Mouse (Mus musculus) neural tube, embryonic 11.5 days (tissue): Measurements from ENCODE around the gene Ces1e. TPM values are rescaled to one million over a fixed set of nuclear protein-coding genes. Genes with fewer than 3 reads are reported as not detected.
"Not testable (repeated sequence)": the region's sequence is repeated elsewhere in the genome, so short reads cannot be mapped to it uniquely, and the experiment has no call there.

ENCODE experiments used
- ATAC-seq: fragments of 200-750 bp; cut with Nextera tagmentation; 2 replicates; pipeline ENCODE4 v1.8.0; 2017; ENCODE audit warnings: moderate number of reproducible peaks, mild to moderate bottlenecking, moderate TSS enrichment, moderate library complexity; ENCODE audit not compliant: insufficient read depth, low FRiP score, low TSS enrichment
- DNase-seq: peaks from one replicate; pipeline ENCODE4 v3.0.0-alpha.2; 2015; ENCODE audit warnings: low spot score
- H3K27ac ChIP-seq: fragments of 300-500 bp; sonication (generic); 2 replicates; pipeline ENCODE4 v1.5.1; 2014; ENCODE audit warnings: low read depth, mild to moderate bottlenecking, low read length
- H3K27me3 ChIP-seq: fragments of 300-500 bp; sonication (generic); 2 replicates; pipeline ENCODE4 v1.6.1; 2014; ENCODE audit warnings: mild to moderate bottlenecking, low read length, mixed read lengths; ENCODE audit not compliant: control insufficient read depth, insufficient read depth
- H3K36me3 ChIP-seq: fragments of 300-500 bp; sonication (generic); 2 replicates; pipeline ENCODE4 v1.6.1; 2014; ENCODE audit warnings: mild to moderate bottlenecking, low read length, moderate library complexity, mixed read lengths; ENCODE audit not compliant: control insufficient read depth, insufficient read depth
- H3K4me1 ChIP-seq: fragments of 300-500 bp; sonication (generic); 2 replicates; pipeline ENCODE4 v1.6.1; 2014; ENCODE audit warnings: low read length, mixed read lengths; ENCODE audit not compliant: control insufficient read depth, insufficient read depth
- H3K4me2 ChIP-seq: fragments of 300-500 bp; sonication (generic); 2 replicates; pipeline ENCODE4 v1.6.1; 2014; ENCODE audit warnings: low read depth, mild to moderate bottlenecking, moderate library complexity
- H3K4me3 ChIP-seq: fragments of 300-500 bp; sonication (generic); 2 replicates; pipeline ENCODE4 v1.5.1; 2014; ENCODE audit warnings: low read depth, low read length
- H3K9ac ChIP-seq: fragments of 300-500 bp; sonication (generic); 2 replicates; pipeline ENCODE4 v1.6.1; 2014; ENCODE audit warnings: mild to moderate bottlenecking, low read length
- H3K9me3 ChIP-seq: fragments of 300-500 bp; sonication (generic); 2 replicates; pipeline ENCODE4 v1.6.1; 2016; ENCODE audit warnings: low read length; ENCODE audit not compliant: control insufficient read depth
- WGBS: fragments of 180-500 bp; shearing (Covaris S2); extraction: QIAGEN DNeasy Blood & Tissue Kit; methylation state at CpG from one replicate; pipeline ENCODE4 v1.1.7; 2014; 5-methylcytosine and 5-hydroxymethylcytosine counted together
- polyA plus RNA-seq: library from polyadenylated mRNA; unstranded; fragments of >200 nt; fragmentation: Nextera tagmentation; extraction: Ambion mirVana; gene quantifications from 2 replicates; pipeline ENCODE4 v1.2.1, GENCODE M21; 2014

The Ces1e gene
- polyA plus RNA-seq, 1 experiment from 2014 or later, result not detected

- 82% methylated on average over 7 of the region's 7 CpGs for WGBS
- not testable (repeated sequence) for DNase-seq, H3K4me3 ChIP-seq, H3K4me1 ChIP-seq, H3K9ac ChIP-seq, ATAC-seq, H3K4me2 ChIP-seq, H3K36me3 ChIP-seq, H3K9me3 ChIP-seq, H3K27ac ChIP-seq, H3K27me3 ChIP-seq
Measured at GRCm38 (mm10) chr8:93199146-93199545, 30.3 kb downstream of the Ces1e start.

- Histone ChIP-seq H3K4me1 (no peaks in the 10 kb centered on the region), H3K36me3 (no peaks in the 10 kb centered on the region), H3K9me3 (no peaks in the 10 kb centered on the region), H3K4me3 (no peak within 1 kb of the TSS), H3K27me3 (no peaks in the 10 kb centered on the region), H3K9ac (no peak within 1 kb of the TSS), H3K4me2 (no peak within 1 kb of the TSS), H3K27ac (no peak within 1 kb of the TSS)
- no peak for ATAC-seq
- 86% methylated on average over 8 of the region's 8 CpGs for WGBS
- DNase-seq, result no peak
Measured at GRCm38 (mm10) chr8:93197685-93198525, 31.5 kb downstream of the Ces1e start, which contains the start of gene Ces1d. TSS of gene Ces1d (minus strand) at chr8:93197838.

- Histone ChIP-seq H3K4me2 (no peak overlapping the region), H3K27me3 (no peaks in the 10 kb centered on the region), H3K9ac (no peak overlapping the region), H3K4me3 (no peak overlapping the region), H3K4me1 (no peaks in the 10 kb centered on the region), H3K36me3 (no peaks in the 10 kb centered on the region), H3K27ac (no peak overlapping the region), H3K9me3 (no peaks in the 10 kb centered on the region)
- no peak for ATAC-seq
- DNase-seq, result no peak
- 87% methylated on average over 5 of the region's 5 CpGs for WGBS
Measured at GRCm38 (mm10) chr8:93196436-93196835, 33.0 kb downstream of the Ces1e start.

GRCm38 (mm10) chr8:93180581-93181129, 48.8 kb downstream of the Ces1e start:
- Histone ChIP-seq H3K27me3 (no peaks in the 10 kb centered on the region), H3K9ac (no peak overlapping the region), H3K27ac (no peak overlapping the region), H3K36me3 (no peaks in the 10 kb centered on the region), H3K4me2 (no peak overlapping the region), H3K4me1 (no peaks in the 10 kb centered on the region), H3K9me3 (no peaks in the 10 kb centered on the region), H3K4me3 (no peak overlapping the region)
- ATAC-seq (no peak), DNase-seq (no peak)
- WGBS, result 83% methylated on average over 4 of the region's 4 CpGs

- no peaks in the 10 kb centered on the region for H3K4me1 ChIP-seq
- no peaks in the 10 kb centered on the region for H3K36me3 ChIP-seq
- no peaks in the 10 kb centered on the region for H3K9me3 ChIP-seq
- H3K4me3 ChIP-seq, result no peak overlapping the region
- no peak overlapping the region for H3K27ac ChIP-seq
- no peak overlapping the region for H3K9ac ChIP-seq
- WGBS, result 57% methylated on average over 1 of the region's 1 CpGs
- DNase-seq, result no peak
- H3K27me3 ChIP-seq, result no peaks in the 10 kb centered on the region
- no peak overlapping the region for H3K4me2 ChIP-seq
- no peak for ATAC-seq
Measured at GRCm38 (mm10) chr8:93176593-93176992, 52.8 kb downstream of the Ces1e start.

- ATAC-seq (no peak), DNase-seq (no peak)
- no peak overlapping the region for H3K9ac ChIP-seq
- no peaks in the 10 kb centered on the region for H3K4me1 ChIP-seq
- 90% methylated on average over 2 of the region's 2 CpGs for WGBS
- H3K27ac ChIP-seq, result no peak overlapping the region
- H3K4me3 ChIP-seq, result no peak overlapping the region
- no peaks in the 10 kb centered on the region for H3K9me3 ChIP-seq
- no peak overlapping the region for H3K4me2 ChIP-seq
- no peaks in the 10 kb centered on the region for H3K27me3 ChIP-seq
- no peaks in the 10 kb centered on the region for H3K36me3 ChIP-seq
Measured at GRCm38 (mm10) chr8:93174554-93174953, 54.9 kb downstream of the Ces1e start.

GRCm38 (mm10) chr8:93171846-93172590, 57.4 kb downstream of the Ces1e start:
- Histone ChIP-seq H3K4me1 (no peaks in the 10 kb centered on the region), H3K27me3 (no peaks in the 10 kb centered on the region), H3K36me3 (no peaks in the 10 kb centered on the region), H3K4me2 (no peak overlapping the region), H3K9ac (no peak overlapping the region), H3K9me3 (no peaks in the 10 kb centered on the region), H3K4me3 (no peak overlapping the region), H3K27ac (no peak overlapping the region)
- no peak for ATAC-seq
- 48% methylated on average over 1 of the region's 1 CpGs for WGBS
- no peak for DNase-seq

- DNase-seq, result no peak
- Histone ChIP-seq H3K36me3 (no peaks in the 10 kb centered on the region), H3K4me1 (no peaks in the 10 kb centered on the region), H3K9ac (no peak overlapping the region), H3K4me3 (no peak overlapping the region), H3K27me3 (no peaks in the 10 kb centered on the region), H3K9me3 (no peaks in the 10 kb centered on the region), H3K27ac (no peak overlapping the region), H3K4me2 (no peak overlapping the region)
- 93% methylated on average over 1 of the region's 1 CpGs for WGBS
- ATAC-seq, result no peak
Measured at GRCm38 (mm10) chr8:93163363-93163762, 66.1 kb downstream of the Ces1e start.
